Mouse (Mus musculus) central nervous system, embryonic 18 days (tissue): ENCODE measurements around the gene Rbmxl1. TPM values are rescaled to one million over a fixed set of nuclear protein-coding genes. Genes with fewer than 3 reads are reported as not detected.

Source experiments
- polyA plus RNA-seq: library from polyadenylated mRNA; depleted of rRNA; stranded (reverse); fragments of >200 nt; gene quantifications from 2 replicates; pipeline ENCODE4 v1.2.3, GENCODE M21; 2012; rRNA removed

The Rbmxl1 gene
- 135 and 137 TPM in 2 replicates for polyA plus RNA-seq

DNA sequence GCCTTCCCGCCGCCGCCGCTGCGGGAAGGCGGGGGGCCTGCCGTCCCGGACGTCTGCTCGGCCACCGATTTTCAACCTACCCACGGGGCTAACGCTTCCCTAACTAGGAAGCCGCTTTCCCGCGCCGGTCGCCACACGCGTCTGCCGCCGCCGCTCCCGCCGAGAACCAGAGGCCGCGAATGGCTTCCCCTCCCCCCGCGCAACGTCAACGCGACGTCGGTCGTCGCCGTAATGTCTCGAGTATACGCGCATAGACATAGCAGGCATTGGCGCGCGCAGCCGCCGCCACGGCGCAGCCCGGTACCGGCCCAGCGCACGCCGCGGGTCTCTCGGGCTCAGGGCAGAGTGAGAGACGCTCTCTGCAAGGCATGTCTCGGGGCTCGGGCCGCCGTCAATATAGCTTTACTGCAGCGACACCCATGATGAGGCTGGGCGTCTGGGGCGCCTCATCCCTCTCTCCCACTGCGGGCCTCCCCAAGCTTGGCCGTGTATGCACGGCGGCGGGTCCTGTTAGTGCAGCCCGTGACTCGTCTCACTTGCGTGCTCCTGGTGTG is at the start of gene Rbmxl1:
Gene Rbmxl1, minus strand, starts transcription at position 180 of the 554 bp plus-strand sequence.

DNA sequence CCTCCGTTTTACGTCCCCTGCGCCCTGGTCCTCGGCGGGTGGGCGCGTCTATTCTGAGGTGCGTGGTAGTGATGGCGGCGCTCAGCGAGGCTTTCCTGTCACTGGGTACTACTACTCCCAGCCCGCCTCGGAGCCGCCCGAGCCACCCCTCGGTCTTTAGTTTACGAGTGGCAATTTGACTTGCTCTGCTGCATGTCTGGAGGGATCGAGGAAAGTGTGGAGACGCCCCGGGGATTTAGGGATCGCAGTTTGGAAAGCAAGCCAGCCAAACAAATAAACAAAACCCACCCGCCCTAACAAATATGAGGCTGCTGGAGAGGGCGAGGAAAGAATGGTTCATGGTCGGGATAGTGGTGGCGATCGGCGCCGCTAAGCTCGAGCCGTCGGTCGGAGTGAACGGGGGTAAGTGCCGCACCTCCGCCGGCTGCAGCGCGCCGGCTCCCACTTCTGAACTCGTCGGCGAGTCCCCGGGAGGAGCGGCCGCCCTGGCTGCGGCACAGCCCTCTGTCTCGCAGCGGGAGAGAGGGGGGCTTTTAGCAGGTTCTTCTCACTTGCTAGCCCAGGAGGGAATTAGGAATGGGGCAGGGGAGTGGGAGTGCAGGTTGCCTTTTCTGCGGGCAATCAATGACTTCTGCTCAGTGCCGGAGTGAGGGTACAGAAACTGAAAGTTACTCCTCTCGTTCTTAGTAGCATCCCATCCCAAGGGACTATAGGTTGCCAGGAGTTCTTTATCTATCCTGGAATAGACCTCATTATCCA is 754 bp upstream of the Rbmxl1 start, which contains the start of gene Slc10a7:
Gene Slc10a7, plus strand, starts transcription at position 74 of the 759 bp plus-strand sequence.

Other genes starting within 250 kb of the Rbmxl1 start
- gene Pou4f2, start 72.3 kb downstream of the Rbmxl1 start, polyA plus RNA-seq = 6.6 and 7.4 TPM in 2 replicates
- gene Slc10a7, start 448 bp upstream of the Rbmxl1 start, polyA plus RNA-seq = 7.9 and 8.6 TPM in 2 replicates